Mouse (Mus musculus): ENCODE data around the gene Pax7. TPM values are rescaled to one million over a fixed set of nuclear protein-coding genes. Genes with fewer than 3 reads are reported as not detected.

Pax7 gene
- polyA plus RNA-seq, 1 experiment from 2014 or later: not detected

- no peaks in the 10 kb centered on the region for H3K36me3 ChIP-seq (ENCODE audit: insufficient read depth, low read length)
- no peak overlapping the region for H3K4me2 ChIP-seq (replicated peaks; ENCODE audit: low read depth, low read length)
- no peaks in the 10 kb centered on the region for H3K4me1 ChIP-seq (ENCODE audit: insufficient read depth, low read depth, low read length)
- 44% methylated on average over 9 of the region's 10 CpGs for WGBS
- no peaks in the 10 kb centered on the region for H3K27me3 ChIP-seq (replicated peaks; ENCODE audit: insufficient read depth, low read length)
- H3K4me3 ChIP-seq (ENCODE audit: low read depth, low read length): no peak overlapping the region
- no peak overlapping the region for H3K27ac ChIP-seq (ENCODE audit: low read length)
- TF ChIP-seq CTCF (IDR thresholded peaks at IDR 0.05): 0 out of 2 replicates have a peak, but pooled peaks have one; percentile 11
- TF ChIP-seq EP300 (IDR thresholded peaks at IDR 0.05): no peak
- ATAC-seq (peak; percentile 62), DNase-seq (ENCODE audit: low spot score) (peak; percentile 48)
- no peaks in the 10 kb centered on the region for H3K9me3 ChIP-seq (ENCODE audit: low read length)
- H3K9ac ChIP-seq (replicated peaks; ENCODE audit: low read depth): no peak overlapping the region
Measured at GRCm38 (mm10) chr4:139799436-139800100, 33.8 kb downstream of the Pax7 start.

GRCm38 (mm10) chr4:139797344-139797743 lies 36.0 kb downstream of the Pax7 start:
- H3K4me2 ChIP-seq (replicated peaks; ENCODE audit: low read depth, low read length): no peak overlapping the region
- H3K4me1 ChIP-seq (ENCODE audit: insufficient read depth, low read depth, low read length): no peaks in the 10 kb centered on the region
- TF ChIP-seq CTCF (IDR thresholded peaks at IDR 0.05) (no peak), EP300 (IDR thresholded peaks at IDR 0.05) (no peak)
- WGBS: 40% methylated on average over 4 of the region's 4 CpGs
- no peak overlapping the region for H3K27ac ChIP-seq (ENCODE audit: low read length)
- no peaks in the 10 kb centered on the region for H3K9me3 ChIP-seq (ENCODE audit: low read length)
- DNase-seq (ENCODE audit: low spot score) (peak; percentile 28), ATAC-seq (peak; percentile 44)
- H3K36me3 ChIP-seq (ENCODE audit: insufficient read depth, low read length): no peaks in the 10 kb centered on the region
- H3K9ac ChIP-seq (replicated peaks; ENCODE audit: low read depth): no peak overlapping the region
- no peak overlapping the region for H3K4me3 ChIP-seq (ENCODE audit: low read depth, low read length)
- H3K27me3 ChIP-seq (replicated peaks; ENCODE audit: insufficient read depth, low read length): no peaks in the 10 kb centered on the region

- Histone ChIP-seq H3K27ac (ENCODE audit: low read length) (no peak overlapping the region), H3K4me2 (replicated peaks; ENCODE audit: low read depth, low read length) (no peak overlapping the region), H3K9ac (replicated peaks; ENCODE audit: low read depth) (no peak overlapping the region), H3K9me3 (ENCODE audit: low read length) (no peaks in the 10 kb centered on the region), H3K4me1 (ENCODE audit: insufficient read depth, low read depth, low read length) (no peaks in the 10 kb centered on the region), H3K36me3 (ENCODE audit: insufficient read depth, low read length) (no peaks in the 10 kb centered on the region), H3K27me3 (replicated peaks; ENCODE audit: insufficient read depth, low read length) (no peaks in the 10 kb centered on the region), H3K4me3 (ENCODE audit: low read depth, low read length) (no peak overlapping the region)
- no peak for DNase-seq (ENCODE audit: low spot score)
- no peak for ATAC-seq
- WGBS: 7% methylated on average over 7 of the region's 9 CpGs
- TF ChIP-seq EP300 (IDR thresholded peaks at IDR 0.05): no peak
- no peak for TF ChIP-seq CTCF (IDR thresholded peaks at IDR 0.05)
Measured at GRCm38 (mm10) chr4:139796115-139796514, 37.2 kb downstream of the Pax7 start.

GRCm38 (mm10) chr4:139791168-139791567 lies 42.2 kb downstream of the Pax7 start:
- TF ChIP-seq EP300 (IDR thresholded peaks at IDR 0.05): no peak
- TF ChIP-seq CTCF (IDR thresholded peaks at IDR 0.05): no peak
- Histone ChIP-seq H3K4me3 (ENCODE audit: low read depth, low read length) (no peak overlapping the region), H3K9ac (replicated peaks; ENCODE audit: low read depth) (no peak overlapping the region), H3K27me3 (replicated peaks; ENCODE audit: insufficient read depth, low read length) (no peaks in the 10 kb centered on the region), H3K4me1 (ENCODE audit: insufficient read depth, low read depth, low read length) (no peaks in the 10 kb centered on the region), H3K36me3 (ENCODE audit: insufficient read depth, low read length) (no peaks in the 10 kb centered on the region), H3K9me3 (ENCODE audit: low read length) (no peaks in the 10 kb centered on the region), H3K27ac (ENCODE audit: low read length) (no peak overlapping the region), H3K4me2 (replicated peaks; ENCODE audit: low read depth, low read length) (no peak overlapping the region)
- DNase-seq (ENCODE audit: low spot score) (no peak), ATAC-seq (no peak)
- WGBS: 26% methylated on average over 8 of the region's 8 CpGs

GRCm38 (mm10) chr4:139789772-139790171 lies 43.6 kb downstream of the Pax7 start:
- Histone ChIP-seq H3K27ac (ENCODE audit: low read length) (no peak overlapping the region), H3K4me3 (ENCODE audit: low read depth, low read length) (no peak overlapping the region), H3K9ac (replicated peaks; ENCODE audit: low read depth) (no peak overlapping the region), H3K4me1 (ENCODE audit: insufficient read depth, low read depth, low read length) (no peaks in the 10 kb centered on the region), H3K27me3 (replicated peaks; ENCODE audit: insufficient read depth, low read length) (no peaks in the 10 kb centered on the region), H3K4me2 (replicated peaks; ENCODE audit: low read depth, low read length) (no peak overlapping the region), H3K36me3 (ENCODE audit: insufficient read depth, low read length) (no peaks in the 10 kb centered on the region), H3K9me3 (ENCODE audit: low read length) (no peaks in the 10 kb centered on the region)
- ATAC-seq (no peak), DNase-seq (ENCODE audit: low spot score) (peak; percentile 41)
- TF ChIP-seq CTCF (IDR thresholded peaks at IDR 0.05) (peak; percentile 42), EP300 (IDR thresholded peaks at IDR 0.05) (no peak)
- 73% methylated on average over 7 of the region's 7 CpGs for WGBS

GRCm38 (mm10) chr4:139782926-139783467 lies 50.3 kb downstream of the Pax7 start:
- TF ChIP-seq EP300 (IDR thresholded peaks at IDR 0.05): no peak
- no peak for TF ChIP-seq CTCF (IDR thresholded peaks at IDR 0.05)
- WGBS: 45% methylated on average over 9 of the region's 9 CpGs
- Histone ChIP-seq H3K9me3 (ENCODE audit: low read length) (no peaks in the 10 kb centered on the region), H3K27ac (ENCODE audit: low read length) (no peak overlapping the region), H3K4me3 (ENCODE audit: low read depth, low read length) (no peak overlapping the region), H3K4me1 (ENCODE audit: insufficient read depth, low read depth, low read length) (no peaks in the 10 kb centered on the region), H3K9ac (replicated peaks; ENCODE audit: low read depth) (no peak overlapping the region), H3K27me3 (replicated peaks; ENCODE audit: insufficient read depth, low read length) (0 out of 2 replicates have a peak, but pooled peaks cover 4% of the 10 kb centered on the region), H3K36me3 (ENCODE audit: insufficient read depth, low read length) (no peaks in the 10 kb centered on the region), H3K4me2 (replicated peaks; ENCODE audit: low read depth, low read length) (no peak overlapping the region)
- ATAC-seq (no peak), DNase-seq (ENCODE audit: low spot score) (peak; percentile 7)

All from lung, postnatal 0 days (tissue).